Mouse (Mus musculus): Measurements from ENCODE around the gene Rbm20.
"Not testable (repeated sequence)": the region's sequence is repeated elsewhere in the genome, so short reads cannot be mapped to it uniquely, and the experiment has no call there.

Rbm20 gene

DNA sequence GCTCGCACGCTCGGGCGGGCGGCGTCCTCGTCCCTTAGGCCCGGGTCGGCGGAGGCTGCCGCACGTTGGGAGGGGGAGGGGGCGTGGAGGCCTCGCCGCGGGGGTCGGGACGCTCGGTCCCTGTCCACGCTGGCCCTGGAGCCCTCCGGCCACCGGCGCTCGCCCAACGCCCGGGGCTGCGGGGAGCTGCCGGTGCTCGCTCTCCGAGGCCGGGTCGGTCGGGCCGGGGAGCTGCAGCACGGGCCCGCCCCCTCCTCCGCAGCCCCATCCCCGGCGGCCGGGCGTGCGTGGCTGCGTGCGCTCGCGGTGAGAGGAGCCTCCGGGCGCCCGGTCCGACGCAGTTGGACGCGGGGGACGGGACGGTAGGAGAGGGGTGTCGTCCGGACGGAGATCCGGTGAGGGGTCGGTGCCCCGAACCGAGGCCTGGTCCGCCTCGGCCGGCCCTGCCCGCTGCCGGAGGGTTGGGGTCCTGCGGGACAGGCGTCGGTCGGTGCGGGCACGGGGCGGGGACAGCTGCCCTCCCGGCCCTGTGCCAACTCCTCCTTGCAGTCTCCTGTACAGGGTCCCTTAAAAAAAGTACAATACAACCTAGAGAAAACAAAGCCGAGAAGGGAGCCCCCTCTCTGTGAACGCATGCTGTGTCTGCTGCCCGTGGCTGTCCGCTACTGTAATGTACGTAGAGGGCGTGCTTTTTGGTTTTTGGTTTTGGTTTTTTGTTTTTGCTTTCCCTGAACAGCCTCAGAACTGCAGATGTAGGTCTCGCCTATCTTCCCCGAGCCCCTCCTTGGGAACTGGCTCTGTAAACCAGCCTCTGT lies 226.6 kb downstream of the Rbm20 start:
- peak; percentile 52 for DNase-seq (ENCODE audit: extremely low spot score)

- no peak for DNase-seq (ENCODE audit: extremely low spot score)
Observed at GRCm38 (mm10) chr19:53904833-53905480, 227.9 kb downstream of the Rbm20 start.

GRCm38 (mm10) chr19:53906033-53906702 lies 229.1 kb downstream of the Rbm20 start:
- DNase-seq (ENCODE audit: extremely low spot score), result no peak

- not testable (repeated sequence) for DNase-seq (ENCODE audit: extremely low spot score)
Observed at GRCm38 (mm10) chr19:53906703-53907070, 229.6 kb downstream of the Rbm20 start.

- DNase-seq (ENCODE audit: extremely low spot score), result no peak
Observed at GRCm38 (mm10) chr19:53914950-53915349, 237.8 kb downstream of the Rbm20 start.

Data from embryo, embryonic 9.5 days (tissue).